ENCODE assay signal across 15 mouse cellular contexts in the genomic region with DNA sequence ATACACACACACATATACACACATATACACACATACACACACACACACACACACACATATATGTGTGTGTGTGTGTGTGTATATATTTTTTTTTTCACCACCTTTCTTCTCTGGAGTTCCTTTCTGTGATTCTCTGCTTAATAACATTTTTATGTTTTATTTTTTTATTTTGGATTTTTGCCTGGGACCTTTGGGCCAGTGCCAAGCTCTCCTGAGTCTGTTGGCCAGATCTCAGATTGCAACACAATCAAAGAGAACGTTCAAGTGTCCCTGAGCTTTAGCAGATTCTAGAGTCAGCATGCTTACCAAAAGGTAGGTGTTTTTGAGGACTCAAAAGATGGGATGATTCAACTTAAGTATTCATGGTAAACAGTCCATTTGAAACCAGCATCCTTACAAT.
"Had no signal": no experiment of that assay in that cellular context is flagged by ENCODE, and none has a peak within 500 bp of the region (broad histone marks: within the 10 kb centered on the region; RNA-seq: fewer than 3 reads in every experiment).

No protein-coding gene starts in this region.

- H3K9ac ChIP-seq: limb, embryonic 15.5 days; liver, embryonic 14.5 days; midbrain, embryonic 12.5 days; neural tube, embryonic 13.5 days had no signal

- ATAC-seq: midbrain, embryonic 16.5 days had no signal

- H3K9me3 ChIP-seq: limb, embryonic 15.5 days; midbrain, embryonic 12.5 days; neural tube, embryonic 13.5 days had no signal

- DNase-seq: kidney, adult 11 months; kidney, adult 9 months; kidney, postnatal 10 days; kidney, postnatal 4 days; left cerebral cortex, postnatal 4 days; lung, adult 18-20 months; lung, postnatal 10 days; right cerebral cortex, adult 18-20 months; right cerebral cortex, postnatal 25 days had no signal

- H3K4me1 ChIP-seq: limb, embryonic 15.5 days; midbrain, embryonic 12.5 days; neural tube, embryonic 13.5 days had no signal

- H3K36me3 ChIP-seq: limb, embryonic 15.5 days; midbrain, embryonic 12.5 days; neural tube, embryonic 13.5 days had no signal

- H3K4me2 ChIP-seq: limb, embryonic 15.5 days; midbrain, embryonic 12.5 days; neural tube, embryonic 13.5 days had no signal

- H3K27me3 ChIP-seq: limb, embryonic 15.5 days; midbrain, embryonic 12.5 days; neural tube, embryonic 13.5 days had no signal

- H3K4me3 ChIP-seq: limb, embryonic 15.5 days; midbrain, embryonic 12.5 days; neural tube, embryonic 13.5 days had no signal

- H3K27ac ChIP-seq: limb, embryonic 15.5 days; liver, embryonic 14.5 days; midbrain, embryonic 12.5 days; neural tube, embryonic 13.5 days; stomach, postnatal 0 days had no signal
